Mouse (Mus musculus) midbrain, embryonic 11.5 days (tissue): ENCODE data around the gene Ptrhd1. TPM values are rescaled to one million over a fixed set of nuclear protein-coding genes. Genes with fewer than 3 reads are reported as not detected.

Source experiments
- ATAC-seq: fragments of 200-750 bp; cut with Nextera tagmentation; 2 replicates; pipeline ENCODE4 v1.8.0; 2017; ENCODE audit warnings: moderate TSS enrichment, moderate library complexity; ENCODE audit not compliant: low FRiP score
- DNase-seq: peaks from one replicate; pipeline ENCODE4 v3.0.0; 2015; ENCODE audit warnings: low spot score; ENCODE audit errors: missing footprints
- H3K27ac ChIP-seq: fragments of 300-500 bp; sonication (generic); 2 replicates; pipeline ENCODE4 v1.5.1; 2014; ENCODE audit warnings: low read depth, low read length
- H3K27me3 ChIP-seq: fragments of 300-500 bp; sonication (generic); 2 replicates; pipeline ENCODE4 v1.6.1; 2014; ENCODE audit warnings: mild to moderate bottlenecking, low read length, moderate library complexity, mixed read lengths; ENCODE audit not compliant: control insufficient read depth, insufficient read depth
- H3K36me3 ChIP-seq: fragments of 300-500 bp; sonication (generic); 2 replicates; pipeline ENCODE4 v1.6.1; 2014; ENCODE audit warnings: mild to moderate bottlenecking, low read length, moderate library complexity, mixed read lengths; ENCODE audit not compliant: control insufficient read depth, insufficient read depth
- H3K4me1 ChIP-seq: fragments of 300-500 bp; sonication (generic); 2 replicates; pipeline ENCODE4 v1.6.1; 2014; ENCODE audit warnings: low read length; ENCODE audit not compliant: control insufficient read depth, insufficient read depth
- H3K4me2 ChIP-seq: fragments of 300-500 bp; sonication (generic); 2 replicates; pipeline ENCODE4 v1.6.1; 2014; ENCODE audit warnings: mild to moderate bottlenecking, moderate library complexity
- H3K4me3 ChIP-seq: fragments of 300-500 bp; sonication (generic); 2 replicates; pipeline ENCODE4 v1.5.1; 2014; ENCODE audit warnings: low read depth, low read length
- H3K9ac ChIP-seq: fragments of 300-500 bp; sonication (generic); 2 replicates; pipeline ENCODE4 v1.6.1; 2014; ENCODE audit warnings: low read length
- H3K9me3 ChIP-seq: fragments of 300-500 bp; sonication (generic); 2 replicates; pipeline ENCODE4 v1.6.1; 2016; ENCODE audit warnings: low read length; ENCODE audit not compliant: control insufficient read depth
- WGBS: fragments of 180-500 bp; shearing (Covaris S2); extraction: QIAGEN DNeasy Blood & Tissue Kit; methylation state at CpG from one replicate; pipeline ENCODE4 v1.1.7; 2014; 5-methylcytosine and 5-hydroxymethylcytosine counted together
- polyA plus RNA-seq: library from polyadenylated mRNA; unstranded; fragments of >200 nt; fragmentation: Nextera tagmentation; extraction: Ambion mirVana; gene quantifications from 2 replicates; pipeline ENCODE4 v1.2.1, GENCODE M21; 2014

The Ptrhd1 gene
- polyA plus RNA-seq, 1 experiment from 2014 or later: 5.8 TPM

DNA sequence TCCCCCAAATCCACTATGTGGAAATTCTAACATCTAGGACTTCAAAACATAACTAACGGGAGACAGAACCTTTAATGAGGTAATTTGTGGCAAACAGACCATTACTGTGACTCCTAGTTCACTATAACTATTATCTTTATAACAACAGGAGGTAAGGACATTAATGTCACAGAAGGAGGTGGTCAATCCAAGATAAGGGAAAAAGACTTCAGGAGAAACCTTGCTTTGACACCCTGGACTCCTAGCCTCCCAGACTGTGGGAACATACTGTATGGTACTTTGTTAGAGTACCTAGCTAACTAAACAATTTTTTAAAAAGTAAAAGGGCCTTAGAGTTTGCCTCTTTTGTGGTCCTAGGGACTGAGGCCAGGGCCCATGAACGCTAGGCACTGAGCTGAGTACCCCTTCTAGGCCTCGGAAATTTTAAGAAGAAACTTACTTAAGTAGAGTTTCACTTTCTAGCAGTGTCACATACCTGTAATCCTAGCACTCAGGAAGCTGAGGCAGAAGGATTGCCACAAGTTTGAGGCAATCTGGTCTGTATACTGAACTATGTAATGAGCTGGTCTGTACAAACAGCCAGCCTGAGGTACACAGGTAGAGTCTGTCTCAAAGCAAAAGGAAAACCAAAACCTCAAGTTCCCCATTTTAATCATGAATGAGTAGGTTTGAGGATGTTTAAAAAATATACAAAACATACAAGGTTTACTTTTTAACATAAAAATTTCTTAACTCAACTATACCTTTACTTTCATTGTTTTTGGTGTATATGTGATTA, 45.3 kb downstream of the Ptrhd1 start:
- no peak overlapping the region for H3K4me2 ChIP-seq
- no peak overlapping the region for H3K4me3 ChIP-seq
- ATAC-seq (no peak), DNase-seq (no peak)
- no peak overlapping the region for H3K27ac ChIP-seq
- 96% methylated on average over 3 of the region's 3 CpGs for WGBS
- H3K4me1 ChIP-seq: no peaks in the 10 kb centered on the region
- H3K27me3 ChIP-seq: no peaks in the 10 kb centered on the region
- no peak overlapping the region for H3K9ac ChIP-seq
- no peaks in the 10 kb centered on the region for H3K36me3 ChIP-seq
- H3K9me3 ChIP-seq: no peaks in the 10 kb centered on the region

DNA sequence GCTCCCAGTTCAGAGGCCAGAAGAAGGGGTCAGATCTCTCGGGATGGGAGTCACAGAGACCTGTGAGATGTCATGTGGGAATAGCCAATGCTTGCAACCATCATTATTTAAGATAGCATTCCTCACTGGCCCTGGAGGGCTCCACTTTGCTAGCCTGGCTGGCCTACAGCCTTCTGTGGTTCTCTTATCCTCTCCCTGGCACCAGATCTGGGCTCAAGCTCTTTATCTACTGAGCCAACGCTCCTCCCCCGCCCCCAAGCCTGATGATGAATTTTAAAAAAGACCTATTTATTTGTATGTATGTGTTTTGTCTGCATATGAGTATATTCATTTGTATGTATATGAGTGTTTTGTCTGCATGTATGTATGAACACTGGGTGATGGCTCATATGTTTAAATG, 46.1 kb downstream of the Ptrhd1 start:
- Histone ChIP-seq H3K4me1 (no peaks in the 10 kb centered on the region), H3K9me3 (no peaks in the 10 kb centered on the region), H3K27ac (no peak overlapping the region), H3K27me3 (no peaks in the 10 kb centered on the region), H3K36me3 (no peaks in the 10 kb centered on the region), H3K9ac (no peak overlapping the region), H3K4me3 (no peak overlapping the region), H3K4me2 (no peak overlapping the region)
- 87% methylated on average over 3 of the region's 3 CpGs for WGBS
- no peak for DNase-seq
- no peak for ATAC-seq

DNA sequence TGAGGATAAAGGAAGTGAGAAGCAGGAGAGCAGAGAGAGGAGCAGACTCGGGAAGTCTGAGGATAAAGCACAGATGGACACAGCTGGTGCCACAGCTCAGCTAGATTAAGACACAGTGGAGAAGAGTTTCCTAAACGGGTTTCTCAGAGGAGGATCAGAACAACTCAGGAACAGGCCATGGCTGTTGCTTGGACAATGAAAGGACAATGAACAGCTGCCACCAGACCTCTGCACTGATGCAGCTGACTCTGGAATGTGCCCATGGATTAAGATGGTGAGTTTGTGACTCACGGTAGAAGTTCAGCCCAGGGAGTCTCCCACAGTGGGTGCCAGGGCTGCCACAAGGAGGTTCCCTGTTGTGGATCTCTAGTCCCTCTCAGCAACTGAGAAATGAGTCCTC, 51.4 kb downstream of the Ptrhd1 start:
- Histone ChIP-seq H3K27ac (no peak overlapping the region), H3K36me3 (no peaks in the 10 kb centered on the region), H3K4me3 (no peak overlapping the region), H3K9me3 (no peaks in the 10 kb centered on the region), H3K4me1 (no peaks in the 10 kb centered on the region), H3K4me2 (no peak overlapping the region), H3K9ac (no peak overlapping the region), H3K27me3 (no peaks in the 10 kb centered on the region)
- peak; percentile 85 for DNase-seq
- WGBS: 32% methylated on average over 3 of the region's 3 CpGs
- no peak for ATAC-seq

Other genes starting within 250 kb of the Ptrhd1 start
- 11.4 and 11.7 TPM in 2 replicates for gene Efr3b, start 195.1 kb upstream of the Ptrhd1 start, polyA plus RNA-seq
- 9.9 and 11.4 TPM in 2 replicates for gene Dnajc27, start 151.4 kb upstream of the Ptrhd1 start, polyA plus RNA-seq
- gene Adcy3, start 100.9 kb upstream of the Ptrhd1 start, polyA plus RNA-seq: 2.2 and 2.7 TPM in 2 replicates
- 19.7 and 21.9 TPM in 2 replicates for gene Cenpo, start 267 bp downstream of the Ptrhd1 start, polyA plus RNA-seq
- gene Ncoa1, start 243.2 kb downstream of the Ptrhd1 start, polyA plus RNA-seq: 4.7 and 4.9 TPM in 2 replicates